Mouse (Mus musculus) heart, postnatal 0 days (tissue): ENCODE measurements around the gene Poll.

ENCODE experiments used
- CTCF ChIP-seq: IDR thresholded peaks from 2 replicates; pipeline ENCODE4 v1.5.1; 2016; ENCODE audit warnings: antibody characterized with exemption, control low read depth, low read depth
- EP300 ChIP-seq: IDR thresholded peaks from 2 replicates; pipeline ENCODE4 v1.6.1; 2016; ENCODE audit warnings: antibody characterized with exemption, low read depth

GRCm38 (mm10) chr19:45511406-45511805 is 48.9 kb downstream of the Poll start:
- TF ChIP-seq CTCF (no peak), EP300 (no peak)
